Mouse (Mus musculus): Measurements from ENCODE around the gene Acap2.

GRCm38 (mm10) chr16:31187192-31187591, 13.9 kb downstream of the Acap2 start:
- TF ChIP-seq GATA1 (IDR thresholded peaks at IDR 0.05; ENCODE audit: borderline replicate concordance, low read length) (no peak), FLI1 (IDR thresholded peaks at IDR 0.05; ENCODE audit: low read length) (no peak)

Measured in megakaryocyte, embryonic 14.5 days (primary cell).